In the genomic region with DNA sequence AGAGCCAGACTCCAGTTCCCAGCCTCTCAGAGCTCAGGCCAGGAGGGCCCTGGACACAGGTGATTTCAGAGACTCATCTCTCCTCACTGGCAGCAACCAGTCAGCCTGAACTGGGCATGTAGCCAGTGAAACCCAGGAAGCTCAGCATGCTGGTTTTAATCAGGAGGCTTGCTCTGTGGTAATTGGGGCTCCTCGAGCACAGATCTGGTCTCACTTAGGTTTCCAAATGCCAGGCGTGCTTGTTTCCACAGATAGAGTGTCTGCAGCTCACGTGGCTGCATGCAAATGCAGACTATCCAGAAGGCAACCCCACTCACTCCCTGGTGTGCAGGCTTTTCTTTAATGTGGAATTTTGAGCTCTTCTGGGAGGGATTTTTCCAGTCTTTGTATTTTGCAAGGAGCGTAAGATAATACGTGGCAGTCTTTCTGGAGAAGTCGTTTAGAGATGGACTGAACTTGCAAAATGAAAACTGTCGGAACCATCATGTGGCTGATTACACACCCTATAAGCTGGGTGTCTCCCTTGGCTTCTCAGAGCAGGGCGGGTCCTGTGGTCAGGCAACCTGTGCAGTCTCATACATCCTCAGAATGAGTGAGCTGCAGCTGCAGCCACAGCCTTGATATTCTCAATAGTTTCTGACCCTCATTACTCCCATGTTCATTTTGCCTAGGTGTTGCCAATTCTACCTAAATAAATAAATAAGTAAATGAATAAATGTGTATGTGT, we compare ENCODE assay signal across 8 mouse cellular contexts. TPM values are rescaled to one million over a fixed set of nuclear protein-coding genes. Genes with fewer than 3 reads are reported as not detected.
DNase-seq lines count a peak whose midpoint lies in the region; ATAC-seq and TF ChIP-seq lines count a peak whose summit lies in the region.

No protein-coding gene starts in this region.

- TF ChIP-seq CTCF in liver, postnatal 0 days (IDR thresholded peaks at IDR 0.05; ENCODE audit: low read depth), result no peak

- no peaks in the 10 kb centered on the region for H3K9me3 ChIP-seq in liver, postnatal 0 days (ENCODE audit: low read length)

- H3K4me2 ChIP-seq in liver, postnatal 0 days (ENCODE audit: low read depth, low read length), result no peak overlapping the region

- peak overlapping the region; percentile 34; the same call in 1 of the 2 replicates for H3K27ac ChIP-seq in liver, postnatal 0 days (ENCODE audit: low read depth)

- DNase-seq in CD4-positive, CD25-positive, alpha-beta regulatory T cell, adult 2 months (ENCODE audit: low read depth, low spot score), result peak; percentile 62
- peak; percentile 23 for DNase-seq in ZHBTc4 (ENCODE audit: low read depth, low spot score)
- peak; percentile 80 for DNase-seq in forelimb bud, embryonic 11.5 days (ENCODE audit: low read depth, low spot score)
- peak; percentile 75 for DNase-seq in heart, postnatal 4 days
- DNase-seq in layer of hippocampus, adult 8-10 months (ENCODE audit: low spot score in 2 of 2), result peak; percentile 52 to 55
- no peak for DNase-seq in liver, postnatal 0 days
- DNase-seq in urinary bladder, adult 18-20 months (ENCODE audit: low spot score in 2 of 2), result no peak
- no peak for DNase-seq in lung, postnatal 4 days

- no peak for TF ChIP-seq EP300 in liver, postnatal 0 days (IDR thresholded peaks at IDR 0.05; ENCODE audit: low read depth)

- H3K4me1 ChIP-seq in liver, postnatal 0 days (ENCODE audit: insufficient read depth), result peaks cover 46% of the 10 kb centered on the region

- no peak overlapping the region for H3K4me3 ChIP-seq in liver, postnatal 0 days (ENCODE audit: low read depth, low read length)

- H3K36me3 ChIP-seq in liver, postnatal 0 days (replicated peaks; ENCODE audit: insufficient read depth, low read length), result no peaks in the 10 kb centered on the region

- 54% methylated on average over 8 of the region's 8 CpGs for WGBS in liver, postnatal 0 days (ENCODE audit: insufficient replicate concordance)

- no peak overlapping the region for H3K9ac ChIP-seq in liver, postnatal 0 days (replicated peaks)

- no peak for ATAC-seq in liver, postnatal 0 days

- no peaks in the 10 kb centered on the region for H3K27me3 ChIP-seq in liver, postnatal 0 days (ENCODE audit: insufficient read depth, low read length)

RNA-seq across cellular contexts. Expression of a gene that starts 34.2 kb away (rescaled TPM):
- 10 to 100 TPM; 23.6 to 25.6 TPM for total RNA-seq in heart, postnatal 4 days (2021)
- total RNA-seq in layer of hippocampus, adult 8-10 months (2022), result 10 to 100 TPM in 2 of 4 experiments, 1 to 10 TPM in 2; 8.8 to 10.6 (median 10.1) TPM
- polyA plus RNA-seq in liver, postnatal 0 days (2015; fragmentation: Nextera tagmentation; extraction: Ambion mirVana), result 1.8 and 2.1 TPM in 2 replicates

Comparison
In these comparisons a context has a peak if more than half of its experiments do, and no peak if none do; other contexts are left out.
1. DNase-seq: peak in CD4-positive, CD25-positive, alpha-beta regulatory T cell, adult 2 months (single experiment), ZHBTc4 (single experiment), forelimb bud, embryonic 11.5 days (single experiment), heart, postnatal 4 days (single experiment) and layer of hippocampus, adult 8-10 months (2 of 2); none in liver, postnatal 0 days (single experiment), urinary bladder, adult 18-20 months (0 of 2) and lung, postnatal 4 days (0 of 2).